Mouse (Mus musculus): ENCODE data around the gene 1600014C23Rik.

The 1600014C23Rik gene

GRCm38 (mm10) chr17:45751359-45751758 lies 17.7 kb upstream of the 1600014C23Rik start:
- no peak for DNase-seq

- no peak for DNase-seq
Observed at GRCm38 (mm10) chr17:45749100-45749499, 15.5 kb upstream of the 1600014C23Rik start.

- no peak for DNase-seq
Observed at GRCm38 (mm10) chr17:45747858-45748785, 14.5 kb upstream of the 1600014C23Rik start.

GRCm38 (mm10) chr17:45747293-45747692 lies 13.6 kb upstream of the 1600014C23Rik start:
- DNase-seq: no peak

- DNase-seq: no peak
Observed at GRCm38 (mm10) chr17:45746755-45747154, 13.1 kb upstream of the 1600014C23Rik start.

DNA sequence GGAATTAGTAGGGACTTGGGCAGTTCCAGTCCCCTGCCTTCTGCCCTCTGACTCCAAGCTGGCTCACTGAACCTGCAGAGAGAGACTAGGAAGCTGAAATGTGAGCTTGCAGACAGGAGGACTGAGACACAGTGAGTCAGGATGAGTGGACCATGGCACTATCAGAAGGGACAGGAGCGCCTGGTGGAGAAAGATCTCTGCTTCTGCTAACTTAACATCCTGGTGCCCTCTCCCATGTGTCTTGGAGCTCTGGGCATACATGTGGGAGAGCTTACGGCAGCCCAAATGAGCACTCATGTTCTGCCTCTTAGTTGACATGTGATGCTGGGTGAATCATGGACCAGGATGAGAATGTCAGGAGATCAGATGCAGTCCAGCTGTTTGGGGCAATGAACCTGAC lies 12.0 kb upstream of the 1600014C23Rik start:
- no peak for DNase-seq

GRCm38 (mm10) chr17:45742371-45743147 lies 8.9 kb upstream of the 1600014C23Rik start:
- DNase-seq: no peak

DNA sequence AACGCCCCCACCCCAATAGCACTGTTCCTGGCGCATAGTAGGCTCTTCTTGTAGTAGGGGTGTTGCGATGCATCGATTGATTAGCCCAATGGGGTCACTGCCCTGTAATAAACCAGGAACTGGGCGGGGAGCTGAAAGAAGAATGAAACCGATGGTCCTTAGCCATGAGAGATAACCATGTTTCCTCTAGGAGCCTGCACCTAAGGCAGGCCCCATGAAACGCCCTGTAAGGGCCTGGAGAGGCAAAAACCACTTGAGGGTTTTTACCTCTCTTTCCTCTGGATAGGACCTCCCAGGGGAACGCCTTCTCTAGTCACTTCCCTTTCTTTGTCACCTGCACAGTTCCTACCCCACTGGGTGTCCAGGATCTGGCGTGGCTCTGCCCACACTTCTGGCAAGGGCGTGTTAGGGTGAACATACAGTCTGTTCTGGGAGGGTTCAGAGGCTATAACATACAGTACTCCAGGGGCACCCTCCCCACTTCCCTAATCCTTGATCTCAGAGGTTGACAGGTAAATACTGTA lies 3.5 kb upstream of the 1600014C23Rik start:
- no peak for DNase-seq

DNA sequence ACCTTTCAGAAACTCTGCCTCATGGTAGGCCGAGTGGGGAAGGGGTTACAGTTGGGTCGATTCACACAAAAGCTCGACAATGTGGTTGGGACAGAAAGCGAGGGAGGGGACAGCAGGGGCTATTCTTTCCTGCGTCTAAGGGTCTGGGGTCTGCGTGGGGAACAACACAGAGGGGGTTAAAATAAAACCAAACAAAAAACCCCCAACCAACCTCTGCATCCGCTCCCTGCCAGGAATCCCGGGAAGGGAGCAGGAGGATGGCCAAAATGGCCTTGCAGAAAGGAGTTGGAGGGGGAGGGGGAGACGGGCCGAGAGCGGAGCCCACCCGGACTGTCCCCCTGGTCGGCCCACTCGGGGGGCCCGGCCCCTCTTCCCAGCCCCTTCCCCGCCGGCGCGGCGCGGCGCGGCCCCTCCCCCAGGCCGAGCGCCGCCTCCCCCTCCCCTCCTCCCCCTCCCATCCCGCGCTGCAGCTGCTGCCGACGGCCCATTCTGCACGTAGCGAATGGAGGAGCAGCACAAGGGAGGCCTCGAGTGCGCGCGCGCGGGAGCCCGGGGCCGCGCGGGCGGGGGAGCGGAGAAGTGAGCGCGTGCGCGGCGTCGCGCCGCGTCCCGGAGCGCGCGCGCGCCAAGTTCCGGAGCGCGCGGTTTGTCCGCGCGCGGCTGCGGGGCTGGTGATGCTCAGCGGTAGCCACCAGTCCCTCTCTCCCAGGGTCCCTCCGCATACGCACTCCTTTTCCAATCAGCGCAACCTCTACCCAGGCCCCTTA lies 2.9 kb upstream of the 1600014C23Rik start:
- DNase-seq: peak; percentile 93

DNA sequence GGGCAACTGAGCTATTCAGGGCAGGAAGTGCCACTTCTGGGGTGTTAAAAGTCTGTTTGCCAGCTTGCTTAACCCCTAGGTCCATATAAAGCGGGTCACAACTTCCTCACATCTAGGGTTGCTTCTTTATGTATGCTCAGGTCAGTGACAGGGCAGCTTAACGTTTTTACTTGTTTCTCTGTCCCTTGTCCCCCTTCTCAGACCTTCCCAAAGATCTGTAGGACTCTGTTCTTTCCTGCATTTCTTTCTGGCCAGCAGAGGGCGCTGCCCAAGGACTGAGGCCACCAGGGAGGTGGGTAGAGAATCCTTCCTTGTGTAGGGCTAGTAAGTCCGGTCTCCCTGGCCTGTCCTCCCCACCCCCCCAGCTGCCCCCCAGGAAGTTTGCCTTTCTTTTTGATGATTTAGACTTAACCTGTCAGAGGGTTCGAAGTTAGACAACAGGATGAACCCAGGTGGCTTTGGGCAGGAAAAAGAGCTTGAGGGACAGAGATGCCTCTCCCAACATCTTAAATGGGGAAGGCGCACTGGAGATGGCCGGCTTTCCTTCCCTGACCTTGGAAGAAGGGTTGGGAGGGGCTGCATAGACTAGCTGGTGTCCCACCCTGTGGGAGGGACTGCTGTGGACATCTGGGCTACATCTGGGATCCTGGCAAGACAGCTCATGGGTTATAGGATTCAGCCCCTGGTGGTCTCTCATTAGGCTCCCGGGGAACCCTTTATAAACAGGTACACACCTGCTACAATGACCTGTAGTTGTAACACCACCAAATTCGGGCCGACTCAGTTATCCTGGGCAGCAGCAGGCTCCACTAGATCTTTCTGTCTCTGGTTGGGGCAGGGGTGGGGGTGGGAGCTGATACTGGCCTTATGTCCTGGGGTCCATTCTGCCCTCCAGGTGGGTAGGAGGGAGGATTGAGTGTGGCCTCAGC lies 2.0 kb upstream of the 1600014C23Rik start:
- peak; percentile 93 for DNase-seq

GRCm38 (mm10) chr17:45734881-45735280 lies 1.2 kb upstream of the 1600014C23Rik start:
- no peak for DNase-seq

- DNase-seq: no peak
Observed at GRCm38 (mm10) chr17:45734333-45734732, 689 bp upstream of the 1600014C23Rik start.

GRCm38 (mm10) chr17:45733038-45733734 lies 458 bp downstream of the 1600014C23Rik start:
- peak; percentile 48 for DNase-seq

DNA sequence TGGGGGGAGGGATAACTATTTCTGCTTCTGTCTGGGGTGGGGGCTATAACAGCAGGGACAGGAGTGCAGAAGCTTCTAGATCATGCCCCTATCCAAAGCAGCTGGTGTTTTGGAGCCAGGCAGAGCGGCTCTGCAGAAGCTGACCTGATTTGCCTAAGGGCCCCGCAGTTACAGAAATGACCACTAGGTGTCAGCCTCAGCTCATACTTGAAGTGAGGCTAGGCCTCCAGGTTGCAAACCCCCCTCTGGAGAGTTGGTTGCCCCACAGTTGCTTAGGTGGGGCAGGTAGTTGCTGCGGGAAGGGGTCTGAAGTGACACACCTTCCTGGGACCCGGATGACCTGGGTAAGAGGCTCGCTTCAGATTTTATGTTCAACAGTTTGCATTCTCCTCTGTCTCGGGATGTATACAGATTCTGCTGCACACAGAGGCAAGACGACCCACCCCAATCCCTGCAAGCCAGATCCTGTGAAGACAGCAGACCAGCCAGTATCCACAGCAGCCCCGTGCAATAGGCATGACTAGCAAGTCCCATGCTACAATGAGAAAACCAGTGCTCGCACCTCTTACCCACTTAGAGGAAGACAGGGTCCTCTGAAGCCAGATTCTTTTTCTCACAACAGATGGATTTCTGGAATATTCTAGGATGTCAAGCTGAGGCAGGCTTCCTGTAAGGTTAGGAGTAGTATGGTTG lies 2.3 kb downstream of the 1600014C23Rik start:
- DNase-seq: peak; percentile 92

- DNase-seq: no peak
Observed at GRCm38 (mm10) chr17:45730696-45731095, 2.9 kb downstream of the 1600014C23Rik start.

GRCm38 (mm10) chr17:45729387-45729786 lies 4.3 kb downstream of the 1600014C23Rik start:
- DNase-seq: no peak

GRCm38 (mm10) chr17:45727983-45728723 lies 5.5 kb downstream of the 1600014C23Rik start:
- DNase-seq: no peak

DNA sequence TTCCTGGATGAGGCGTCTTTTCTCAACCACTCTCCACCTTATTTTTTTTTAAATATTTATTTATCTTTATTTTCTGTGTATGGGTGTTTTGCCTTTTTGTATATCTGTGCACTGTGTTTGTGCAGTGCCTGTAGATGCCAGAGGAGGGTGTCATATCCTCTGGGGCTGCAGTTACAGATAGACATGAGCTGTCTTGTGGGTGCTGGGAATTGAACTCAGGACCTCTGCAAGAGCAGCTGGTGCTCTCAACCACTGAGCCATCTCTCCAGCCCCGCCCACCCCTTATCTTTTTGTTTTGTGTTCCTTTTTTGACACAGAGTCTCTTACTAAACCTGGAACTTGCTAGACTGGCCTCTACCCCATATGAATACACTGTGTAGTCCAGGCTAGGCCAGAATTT lies 6.2 kb downstream of the 1600014C23Rik start:
- no peak for DNase-seq

GRCm38 (mm10) chr17:45726249-45726648 lies 7.4 kb downstream of the 1600014C23Rik start:
- no peak for DNase-seq

- no peak for DNase-seq
Observed at GRCm38 (mm10) chr17:45724574-45724921, 9.1 kb downstream of the 1600014C23Rik start.

All from kidney, postnatal 10 days (tissue).